Mouse (Mus musculus) CH12.LX (cell line): Measurements from ENCODE around the gene Etv1. TPM values are rescaled to one million over a fixed set of nuclear protein-coding genes. Genes with fewer than 3 reads are reported as not detected.
A peak's percentile ranks its signal among the peaks of the same experiment; 100 is the strongest.

ENCODE experiments used
- DNase-seq: peaks from one replicate; pipeline ENCODE4 v3.0.0-alpha.2; 2013; ENCODE audit errors: extremely low read depth
- H3K27ac ChIP-seq: 2 replicates; pipeline ENCODE4 v1.5.1; 2012; ENCODE audit warnings: low read depth, mild to moderate bottlenecking, control low read depth, moderate library complexity; ENCODE audit not compliant: insufficient read depth
- H3K27me3 ChIP-seq: replicated peaks from 2 replicates; pipeline ENCODE3; 2012; ENCODE audit warnings: inconsistent platforms
- H3K36me3 ChIP-seq, 2 experiments: replicated peaks in 1 of 2; 2 replicates each; pipeline versions ENCODE3 to v1.6.1; 2012; ENCODE audit warnings: inconsistent platforms in 1 of 2, low read length in 1 of 2, mild to moderate bottlenecking in 1 of 2, mixed read lengths in 1 of 2, moderate library complexity in 1 of 2; ENCODE audit not compliant: control insufficient read depth in 1 of 2, insufficient read depth in 1 of 2
- H3K4me1 ChIP-seq, 2 experiments: 2 replicates each; pipeline ENCODE4 v1.6.1; 2012; ENCODE audit warnings: inconsistent platforms in 1 of 2, moderate library complexity in 1 of 2; ENCODE audit not compliant: insufficient read depth in 2 of 2, control insufficient read depth in 1 of 2
- H3K4me2 ChIP-seq: 2 replicates; pipeline ENCODE4 v1.6.1; 2012; ENCODE audit warnings: low read depth, mild to moderate bottlenecking, control low read depth; ENCODE audit not compliant: poor library complexity, insufficient read depth, severe bottlenecking
- H3K4me3 ChIP-seq, 3 experiments: fragments of 150-350 bp in 1 of 3; sonication (generic) in 1 of 3; replicated peaks in 1 of 3; 2 replicates each; pipeline versions ENCODE3 to v1.5.1; 2011 to 2012; ENCODE audit warnings: low read depth in 2 of 3, low read length in 2 of 3, mild to moderate bottlenecking in 2 of 3, moderate library complexity in 2 of 3, control low read depth in 1 of 3, improper control_type of control experiment in 1 of 3, inconsistent platforms in 1 of 3, mixed read lengths in 1 of 3; ENCODE audit not compliant: poor library complexity in 1 of 3
- H3K79me2 ChIP-seq: replicated peaks from 2 replicates; pipeline ENCODE4 v1.6.1; 2012; ENCODE audit warnings: mild to moderate bottlenecking, moderate library complexity; ENCODE audit not compliant: control insufficient read depth, poor library complexity, insufficient read depth, severe bottlenecking; ENCODE audit errors: extremely low read depth
- H3K9ac ChIP-seq: 2 replicates; pipeline ENCODE4 v1.6.1; 2012; ENCODE audit warnings: low read depth, mild to moderate bottlenecking, control low read depth, moderate library complexity; ENCODE audit not compliant: insufficient read depth
- H3K9me3 ChIP-seq: replicated peaks from 2 replicates; pipeline ENCODE3; 2012; ENCODE audit warnings: low read length, inconsistent platforms, mixed read lengths
- BHLHE40 ChIP-seq: IDR thresholded peaks from 2 replicates; pipeline ENCODE4 v1.6.1; 2011; ENCODE audit warnings: mild to moderate bottlenecking, low read depth, low read length, improper control_type of control experiment
- CHD1 ChIP-seq: IDR thresholded peaks from 2 replicates; pipeline ENCODE4 v1.6.1; 2012; ENCODE audit warnings: low read depth, low read length, improper control_type of control experiment, inconsistent platforms
- CTCF ChIP-seq, 2 experiments: IDR thresholded peaks in 1 of 2; conservative IDR thresholded peaks in 1 of 2; 2 replicates each; pipeline ENCODE4 v1.5.1; 2011 to 2012; ENCODE audit warnings: low read depth in 2 of 2, low read length in 2 of 2, improper control_type of control experiment in 1 of 2, inconsistent platforms in 1 of 2, mild to moderate bottlenecking in 1 of 2, moderate library complexity in 1 of 2
- E2F4 ChIP-seq: IDR thresholded peaks from 2 replicates; pipeline ENCODE4 v1.6.1; 2011; ENCODE audit warnings: low read depth, low read length, improper control_type of control experiment; ENCODE audit not compliant: insufficient replicate concordance
- ELF1 ChIP-seq: IDR thresholded peaks from 2 replicates; pipeline ENCODE4 v1.6.1; 2014; ENCODE audit warnings: low read depth, mild to moderate bottlenecking, inconsistent platforms, low read length, improper control_type of control experiment
- EP300 ChIP-seq: IDR thresholded peaks from 2 replicates; pipeline ENCODE4 v1.6.1; 2011; ENCODE audit warnings: low read length, improper control_type of control experiment
- GABPA ChIP-seq: IDR thresholded peaks from 2 replicates; pipeline ENCODE4 v1.6.1; 2012; ENCODE audit warnings: low read depth, low read length, improper control_type of control experiment, inconsistent platforms; ENCODE audit not compliant: insufficient replicate concordance
- HCFC1 ChIP-seq: IDR thresholded peaks from 2 replicates; pipeline ENCODE4 v1.6.1; 2012; ENCODE audit warnings: low read depth, mild to moderate bottlenecking, inconsistent platforms, low read length, improper control_type of control experiment
- IRF4 ChIP-seq: IDR thresholded peaks from 2 replicates; pipeline ENCODE4 v1.6.1; 2014; ENCODE audit warnings: low read depth, mild to moderate bottlenecking, inconsistent platforms, low read length, improper control_type of control experiment
- JUN ChIP-seq: IDR thresholded peaks from 2 replicates; pipeline ENCODE4 v1.6.1; 2011; ENCODE audit warnings: low read depth, mild to moderate bottlenecking, low read length, improper control_type of control experiment, moderate library complexity; ENCODE audit not compliant: insufficient read depth
- MAFK ChIP-seq: IDR thresholded peaks from 2 replicates; pipeline ENCODE4 v1.6.1; 2011; ENCODE audit warnings: low read length, improper control_type of control experiment; ENCODE audit not compliant: insufficient replicate concordance
- MAZ ChIP-seq: IDR thresholded peaks from 2 replicates; pipeline ENCODE4 v1.6.1; 2012; ENCODE audit warnings: low read depth, mild to moderate bottlenecking, inconsistent platforms, low read length, improper control_type of control experiment, moderate library complexity
- MEF2A ChIP-seq: IDR thresholded peaks from 2 replicates; pipeline ENCODE4 v1.6.1; 2014; ENCODE audit warnings: low read depth, mild to moderate bottlenecking, inconsistent platforms, low read length, improper control_type of control experiment, borderline replicate concordance
- MYC ChIP-seq: IDR thresholded peaks from 2 replicates; pipeline ENCODE4 v1.6.1; 2011; ENCODE audit warnings: low read depth, mild to moderate bottlenecking, improper control_type of control experiment, low read length
- NELFE ChIP-seq: IDR thresholded peaks from 2 replicates; pipeline ENCODE4 v1.6.1; 2011; ENCODE audit warnings: low read depth, low read length, improper control_type of control experiment
- NRF1 ChIP-seq: IDR thresholded peaks from 2 replicates; pipeline ENCODE4 v1.6.1; 2014; ENCODE audit warnings: low read depth, mild to moderate bottlenecking, inconsistent platforms, low read length, improper control_type of control experiment, moderate library complexity
- POLR2AphosphoS2 ChIP-seq: IDR thresholded peaks from 2 replicates; pipeline ENCODE4 v1.6.1; 2011; ENCODE audit warnings: low read depth, low read length, improper control_type of control experiment
- RAD21 ChIP-seq: IDR thresholded peaks from 2 replicates; pipeline ENCODE4 v1.6.1; 2011; ENCODE audit warnings: low read depth, mild to moderate bottlenecking, low read length, improper control_type of control experiment, moderate library complexity
- RCOR1 ChIP-seq: conservative IDR thresholded peaks from 2 replicates; pipeline ENCODE4 v1.6.1; 2012; ENCODE audit warnings: low read depth, mild to moderate bottlenecking, inconsistent platforms, low read length, improper control_type of control experiment
- SIN3A ChIP-seq: IDR thresholded peaks from 2 replicates; pipeline ENCODE4 v1.6.1; 2012; ENCODE audit warnings: low read length, improper control_type of control experiment, inconsistent platforms
- TBP ChIP-seq: conservative IDR thresholded peaks from 2 replicates; pipeline ENCODE4 v1.6.1; 2011; ENCODE audit warnings: low read depth, low read length, improper control_type of control experiment
- TCF12 ChIP-seq: IDR thresholded peaks from 2 replicates; pipeline ENCODE4 v1.6.1; 2014; ENCODE audit warnings: low read depth, mild to moderate bottlenecking, inconsistent platforms, low read length, improper control_type of control experiment
- UBTF ChIP-seq: IDR thresholded peaks from 2 replicates; pipeline ENCODE4 v1.6.1; 2012; ENCODE audit warnings: low read depth, mild to moderate bottlenecking, inconsistent platforms, low read length, improper control_type of control experiment, moderate library complexity
- USF1 ChIP-seq: IDR thresholded peaks from 2 replicates; pipeline ENCODE4 v1.6.1; 2014; ENCODE audit warnings: low read depth, mild to moderate bottlenecking, inconsistent platforms, low read length, improper control_type of control experiment
- USF2 ChIP-seq: conservative IDR thresholded peaks from 2 replicates; pipeline ENCODE4 v1.6.1; 2011; ENCODE audit warnings: low read depth, low read length, improper control_type of control experiment
- ZC3H11A ChIP-seq: IDR thresholded peaks from 2 replicates; pipeline ENCODE4 v1.6.1; 2012; ENCODE audit warnings: low read depth, mild to moderate bottlenecking, inconsistent platforms, low read length, improper control_type of control experiment
- ZKSCAN1 ChIP-seq: IDR thresholded peaks from 2 replicates; pipeline ENCODE4 v1.6.1; 2012; ENCODE audit warnings: low read depth, inconsistent platforms, low read length, improper control_type of control experiment, borderline replicate concordance
- ZMIZ1 ChIP-seq: IDR thresholded peaks from 2 replicates; pipeline ENCODE4 v1.6.1; 2012; ENCODE audit warnings: low read depth, mild to moderate bottlenecking, inconsistent platforms, low read length, improper control_type of control experiment
- ZNF384 ChIP-seq: IDR thresholded peaks from 2 replicates; pipeline ENCODE4 v1.6.1; 2012; ENCODE audit warnings: low read depth, low read length, improper control_type of control experiment, inconsistent platforms
- dilution Hi-C: fragments of 300-500 bp; cut with MboI; formaldehyde crosslinking; loops from 2 replicates; pipeline ENCODE4 v1.14.3; 2020; ENCODE audit warnings: low sequenced_read_pairs; ENCODE audit not compliant: extremely low pct_unique_long_range_greater_than_20kb, extremely low pct_ligation_motif_present
- in situ Hi-C: fragments of 300-500 bp; cut with MboI; formaldehyde crosslinking; loops from 3 replicates; pipeline ENCODE4 v1.14.3; 2019; ENCODE audit warnings: low sequenced_read_pairs, low pct_ligation_motif_present, low pct_unique_long_range_greater_than_20kb, mixed read lengths
- polyA plus RNA-seq: library from polyadenylated mRNA; unstranded; fragments of >175 nt; gene quantifications from 2 replicates; pipeline ENCODE4 v1.2.1, GENCODE M21; 2012; ENCODE audit warnings: low read depth; ENCODE audit not compliant: insufficient read length
- total RNA-seq, 2 experiments: library from RNA; depleted of rRNA; stranded (reverse); fragments of 300-350 nt in 1 of 2; fragments of >200 nt in 1 of 2; gene quantifications; 2 replicates each; pipeline ENCODE4 v1.2.3; 2012 to 2014

The Etv1 gene
- total and polyA plus RNA-seq, 3 experiments, result 3.4 to 5.4 (median 4.4) TPM

GRCm38 (mm10) chr12:38843801-38844295 is 64.7 kb downstream of the Etv1 start:
- H3K9ac ChIP-seq, result no peak overlapping the region
- DNase-seq, result peak; percentile 37
- H3K27me3 ChIP-seq, result no peaks in the 10 kb centered on the region
- H3K4me3 ChIP-seq, result no peak overlapping the region
- H3K36me3 ChIP-seq, result no peaks in the 10 kb centered on the region
- no peak overlapping the region for H3K4me2 ChIP-seq
- TF ChIP-seq USF2, result no peak
- TF ChIP-seq MEF2A, result no peak
- no peak for TF ChIP-seq ZKSCAN1
- no peak for TF ChIP-seq MAZ
- no peak for TF ChIP-seq JUN
- no peak for TF ChIP-seq NELFE
- TF ChIP-seq RAD21, result no peak
- no peak for TF ChIP-seq POLR2AphosphoS2
- no peak for TF ChIP-seq SIN3A
- no peaks in the 10 kb centered on the region for H3K9me3 ChIP-seq
- in situ Hi-C loops (no loop called here), dilution Hi-C loops (no loop called here)
- peaks cover 10 to 46% of the 10 kb centered on the region in 2 experiments; a peak in 3 of 4 replicates for H3K4me1 ChIP-seq
- no peak overlapping the region for H3K27ac ChIP-seq
- no peaks in the 10 kb centered on the region for H3K79me2 ChIP-seq

GRCm38 (mm10) chr12:38847500-38848261 is 68.5 kb downstream of the Etv1 start:
- peak overlapping the region; percentile 33 for H3K9ac ChIP-seq
- peak overlapping the region; percentile 96 for H3K27ac ChIP-seq
- H3K4me2 ChIP-seq, result peak overlapping the region; percentile 18
- DNase-seq, result peak; percentile 85
- no peaks in the 10 kb centered on the region for H3K27me3 ChIP-seq
- no peaks in the 10 kb centered on the region for H3K79me2 ChIP-seq
- in situ Hi-C loops, result no loop called here
- no peaks in the 10 kb centered on the region for H3K9me3 ChIP-seq
- dilution Hi-C loops, result no loop called here
- H3K4me1 ChIP-seq, result peaks cover 12 to 67% of the 10 kb centered on the region in 2 experiments
- H3K4me3 ChIP-seq, result no peak overlapping the region
- H3K36me3 ChIP-seq, result no peaks in the 10 kb centered on the region
- TF ChIP-seq MAZ, result no peak; the same call in 1 of the 2 replicates
- no peak for TF ChIP-seq ZC3H11A
- TF ChIP-seq JUN, result peak; percentile 57; the same call in 1 of the 2 replicates
- TF ChIP-seq MAFK, result no peak
- no peak for TF ChIP-seq GABPA
- peak; percentile 47; the same call in 1 of the 2 replicates for TF ChIP-seq E2F4
- peak; percentile 97 for TF ChIP-seq BHLHE40
- TF ChIP-seq RCOR1, result peak; percentile 69; the same call in 1 of the 2 replicates
- no peak for TF ChIP-seq USF1
- no peak for TF ChIP-seq USF2
- TF ChIP-seq MYC, result no peak; the same call in none of the 2 replicates
- no peak; the same call in none of the 2 replicates for TF ChIP-seq RAD21
- TF ChIP-seq ELF1, result no peak
- TF ChIP-seq ZKSCAN1, result no peak
- TF ChIP-seq ZNF384, result no peak; the same call in 1 of the 2 replicates
- peak; percentile 83 for TF ChIP-seq IRF4
- TF ChIP-seq EP300, result peak; percentile 84
- TF ChIP-seq POLR2AphosphoS2, result no peak
- TF ChIP-seq CTCF (conservative IDR thresholded peaks at IDR 0.05 in 1 of 2, IDR thresholded peaks at IDR 0.05 in 1 of 2; ENCODE audit: low read depth in 2 of 2, low read length in 2 of 2), result no peak
- no peak for TF ChIP-seq HCFC1
- peak; percentile 66; the same call in 1 of the 2 replicates for TF ChIP-seq SIN3A
- TF ChIP-seq TCF12, result peak; percentile 46; the same call in 1 of the 2 replicates
- TF ChIP-seq NRF1, result no peak
- TF ChIP-seq UBTF, result no peak
- peak; percentile 77 for TF ChIP-seq MEF2A
- TF ChIP-seq ZMIZ1, result no peak
- TF ChIP-seq TBP, result peak; percentile 27; the same call in 1 of the 2 replicates
- TF ChIP-seq CHD1, result no peak
